Mouse (Mus musculus): Measurements from ENCODE around the gene Hoxb9.

DNA sequence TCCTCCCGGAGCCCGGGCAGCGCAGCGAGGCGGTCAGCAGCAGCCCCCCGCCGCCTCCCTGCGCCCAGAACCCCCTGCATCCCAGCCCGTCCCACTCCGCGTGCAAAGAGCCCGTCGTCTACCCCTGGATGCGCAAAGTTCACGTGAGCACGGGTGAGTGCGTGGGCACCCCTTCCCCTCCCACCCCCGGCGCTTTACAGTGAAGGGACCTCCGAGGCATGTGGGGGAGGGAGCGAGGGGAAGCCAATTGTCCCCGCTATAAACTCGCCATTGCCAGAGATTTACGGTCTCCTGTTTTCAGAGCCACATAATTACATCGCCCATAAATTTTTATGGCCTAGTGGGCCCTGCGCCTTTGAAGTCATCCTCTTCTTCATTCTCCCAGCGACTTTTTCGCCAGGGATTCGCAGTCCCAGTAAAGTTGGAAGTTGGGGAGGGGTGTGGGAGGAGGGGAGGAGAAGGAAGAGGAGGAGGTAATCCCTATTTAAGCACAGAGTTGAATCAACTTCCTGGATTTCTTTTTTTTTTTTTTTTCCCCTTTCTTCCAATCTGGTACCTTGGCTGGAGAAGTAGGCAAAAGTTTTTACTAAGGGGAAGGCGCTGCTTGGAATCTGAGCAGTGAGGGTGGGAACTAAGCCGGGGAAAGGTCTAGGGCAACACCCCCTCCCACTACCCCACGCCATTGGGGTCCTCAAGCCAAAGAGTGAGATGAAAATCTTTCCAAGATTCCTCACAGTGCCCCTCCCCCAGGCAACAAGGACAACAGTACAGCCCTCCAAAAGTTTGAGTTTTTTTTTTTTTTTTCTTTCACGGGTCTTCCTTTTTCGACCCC lies 48.0 kb downstream of the Hoxb9 start:
- TF ChIP-seq CTCF (IDR thresholded peaks at IDR 0.05; ENCODE audit: control insufficient read depth, insufficient read depth, low read length) (no peak), POLR2A (IDR thresholded peaks at IDR 0.05; ENCODE audit: borderline replicate concordance, control insufficient read depth, low read depth, low read length) (no peak)
